Mouse (Mus musculus): ENCODE measurements around the gene Gm49388. TPM values are rescaled to one million over a fixed set of nuclear protein-coding genes. Genes with fewer than 3 reads are reported as not detected.

Gene Gm49388
- polyA plus RNA-seq, 1 experiment: not detected

GRCm38 (mm10) chr7:127814241-127814921 is 29.0 kb downstream of the Gm49388 start:
- Histone ChIP-seq H3K36me3 (ENCODE audit: control insufficient read depth, insufficient read depth, low read length, poor library complexity, severe bottlenecking) (no peaks in the 10 kb centered on the region), H3K9ac (ENCODE audit: low read depth, poor library complexity, severe bottlenecking) (0 out of 2 replicates have a peak overlapping the region, but pooled peaks have one; percentile 8)
- TF ChIP-seq EP300 (IDR thresholded peaks at IDR 0.05; ENCODE audit: insufficient read depth, low read depth, low read length) (no peak), POLR2A (IDR thresholded peaks at IDR 0.05; ENCODE audit: insufficient read depth, low read length) (no peak), CTCF (IDR thresholded peaks at IDR 0.05; ENCODE audit: low read depth, low read length) (no peak)

GRCm38 (mm10) chr7:127815116-127815665 is 29.8 kb downstream of the Gm49388 start:
- Histone ChIP-seq H3K27me3 (ENCODE audit: control insufficient read depth, insufficient read depth, low read length, poor library complexity, severe bottlenecking) (no peaks in the 10 kb centered on the region), H3K4me1 (ENCODE audit: control insufficient read depth, insufficient read depth, low read length) (no peaks in the 10 kb centered on the region), H3K36me3 (ENCODE audit: control insufficient read depth, insufficient read depth, low read length, poor library complexity, severe bottlenecking) (no peaks in the 10 kb centered on the region), H3K9ac (ENCODE audit: low read depth, poor library complexity, severe bottlenecking) (no peak overlapping the region), H3K4me3 (ENCODE audit: low read depth, low read length) (no peak overlapping the region), H3K27ac (ENCODE audit: insufficient read depth, low read length) (no peak overlapping the region), H3K9me3 (replicated peaks; ENCODE audit: control insufficient read depth, insufficient read depth, low read length, poor library complexity, severe bottlenecking) (no peaks in the 10 kb centered on the region)
- TF ChIP-seq CTCF (IDR thresholded peaks at IDR 0.05; ENCODE audit: low read depth, low read length) (no peak), EP300 (IDR thresholded peaks at IDR 0.05; ENCODE audit: insufficient read depth, low read depth, low read length) (no peak), POLR2A (IDR thresholded peaks at IDR 0.05; ENCODE audit: insufficient read depth, low read length) (no peak)

More at GRCm38 (mm10) chr7:127814241-127814921, 29.0 kb downstream of the Gm49388 start:
- H3K27me3 ChIP-seq (ENCODE audit: control insufficient read depth, insufficient read depth, low read length, poor library complexity, severe bottlenecking): no peaks in the 10 kb centered on the region
- H3K27ac ChIP-seq (ENCODE audit: insufficient read depth, low read length): no peak overlapping the region
- no peak overlapping the region; the same call in 1 of the 2 replicates for H3K4me3 ChIP-seq (ENCODE audit: low read depth, low read length)
- H3K4me1 ChIP-seq (ENCODE audit: control insufficient read depth, insufficient read depth, low read length): no peaks in the 10 kb centered on the region
- H3K9me3 ChIP-seq (replicated peaks; ENCODE audit: control insufficient read depth, insufficient read depth, low read length, poor library complexity, severe bottlenecking): no peaks in the 10 kb centered on the region

GRCm38 (mm10) chr7:127815954-127816821 is 30.8 kb downstream of the Gm49388 start:
- peak; percentile 55 for TF ChIP-seq CTCF (IDR thresholded peaks at IDR 0.05; ENCODE audit: low read depth, low read length)
- no peak for TF ChIP-seq EP300 (IDR thresholded peaks at IDR 0.05; ENCODE audit: insufficient read depth, low read depth, low read length)
- no peak for TF ChIP-seq POLR2A (IDR thresholded peaks at IDR 0.05; ENCODE audit: insufficient read depth, low read length)
- Histone ChIP-seq H3K27ac (ENCODE audit: insufficient read depth, low read length) (no peak overlapping the region), H3K4me3 (ENCODE audit: low read depth, low read length) (no peak overlapping the region), H3K9ac (ENCODE audit: low read depth, poor library complexity, severe bottlenecking) (no peak overlapping the region; the same call in 1 of the 2 replicates), H3K4me1 (ENCODE audit: control insufficient read depth, insufficient read depth, low read length) (peaks cover 2% of the 10 kb centered on the region), H3K9me3 (replicated peaks; ENCODE audit: control insufficient read depth, insufficient read depth, low read length, poor library complexity, severe bottlenecking) (no peaks in the 10 kb centered on the region), H3K27me3 (ENCODE audit: control insufficient read depth, insufficient read depth, low read length, poor library complexity, severe bottlenecking) (no peaks in the 10 kb centered on the region), H3K36me3 (ENCODE audit: control insufficient read depth, insufficient read depth, low read length, poor library complexity, severe bottlenecking) (no peaks in the 10 kb centered on the region)

GRCm38 (mm10) chr7:127817053-127817452 is 31.6 kb downstream of the Gm49388 start:
- Histone ChIP-seq H3K36me3 (ENCODE audit: control insufficient read depth, insufficient read depth, low read length, poor library complexity, severe bottlenecking) (no peaks in the 10 kb centered on the region), H3K4me1 (ENCODE audit: control insufficient read depth, insufficient read depth, low read length) (peaks cover 2% of the 10 kb centered on the region), H3K9ac (ENCODE audit: low read depth, poor library complexity, severe bottlenecking) (no peak overlapping the region), H3K27me3 (ENCODE audit: control insufficient read depth, insufficient read depth, low read length, poor library complexity, severe bottlenecking) (no peaks in the 10 kb centered on the region), H3K9me3 (replicated peaks; ENCODE audit: control insufficient read depth, insufficient read depth, low read length, poor library complexity, severe bottlenecking) (no peaks in the 10 kb centered on the region), H3K4me3 (ENCODE audit: low read depth, low read length) (no peak overlapping the region), H3K27ac (ENCODE audit: insufficient read depth, low read length) (no peak overlapping the region)
- TF ChIP-seq CTCF (IDR thresholded peaks at IDR 0.05; ENCODE audit: low read depth, low read length) (no peak), POLR2A (IDR thresholded peaks at IDR 0.05; ENCODE audit: insufficient read depth, low read length) (no peak), EP300 (IDR thresholded peaks at IDR 0.05; ENCODE audit: insufficient read depth, low read depth, low read length) (no peak)

- Histone ChIP-seq H3K9ac (ENCODE audit: low read depth, poor library complexity, severe bottlenecking) (no peak overlapping the region), H3K36me3 (ENCODE audit: control insufficient read depth, insufficient read depth, low read length, poor library complexity, severe bottlenecking) (no peaks in the 10 kb centered on the region), H3K4me1 (ENCODE audit: control insufficient read depth, insufficient read depth, low read length) (peaks cover 2% of the 10 kb centered on the region), H3K9me3 (replicated peaks; ENCODE audit: control insufficient read depth, insufficient read depth, low read length, poor library complexity, severe bottlenecking) (no peaks in the 10 kb centered on the region), H3K27ac (ENCODE audit: insufficient read depth, low read length) (no peak overlapping the region), H3K4me3 (ENCODE audit: low read depth, low read length) (no peak overlapping the region), H3K27me3 (ENCODE audit: control insufficient read depth, insufficient read depth, low read length, poor library complexity, severe bottlenecking) (no peaks in the 10 kb centered on the region)
- no peak for TF ChIP-seq CTCF (IDR thresholded peaks at IDR 0.05; ENCODE audit: low read depth, low read length)
- no peak for TF ChIP-seq POLR2A (IDR thresholded peaks at IDR 0.05; ENCODE audit: insufficient read depth, low read length)
- TF ChIP-seq EP300 (IDR thresholded peaks at IDR 0.05; ENCODE audit: insufficient read depth, low read depth, low read length): no peak
Observed at GRCm38 (mm10) chr7:127817776-127818175, 32.4 kb downstream of the Gm49388 start.
